Mouse (Mus musculus): Measurements from ENCODE around the gene Nrbp1. TPM values are rescaled to one million over a fixed set of nuclear protein-coding genes. Genes with fewer than 3 reads are reported as not detected.

The Nrbp1 gene
- total and polyA plus RNA-seq, 3 experiments, result 34.5 to 41.5 (median 36.6) TPM

- no peak overlapping the region for H3K4me3 ChIP-seq (replicated peaks in 1 of 3; ENCODE audit: low read depth in 2 of 3, low read length in 2 of 3, poor library complexity in 1 of 3)
- TF ChIP-seq RAD21 (IDR thresholded peaks at IDR 0.05; ENCODE audit: low read depth, low read length) (no peak), GABPA (IDR thresholded peaks at IDR 0.05; ENCODE audit: insufficient replicate concordance, low read depth, low read length) (no peak), TCF12 (IDR thresholded peaks at IDR 0.05; ENCODE audit: low read depth, low read length) (no peak), NRF1 (IDR thresholded peaks at IDR 0.05; ENCODE audit: low read depth, low read length) (no peak), UBTF (IDR thresholded peaks at IDR 0.05; ENCODE audit: low read depth, low read length) (no peak)
- dilution Hi-C loops (cut with MboI; ENCODE audit: extremely low pct_ligation_motif_present, extremely low pct_unique_long_range_greater_than_20kb, low sequenced_read_pairs), result no loop called here
- H3K4me2 ChIP-seq (ENCODE audit: insufficient read depth, low read depth, poor library complexity, severe bottlenecking), result no peak overlapping the region
- no peaks in the 10 kb centered on the region for H3K27me3 ChIP-seq (replicated peaks)
- H3K9me3 ChIP-seq (replicated peaks; ENCODE audit: low read length), result peaks cover 4% of the 10 kb centered on the region
- peaks cover 35 to 74% of the 10 kb centered on the region in 2 experiments for H3K36me3 ChIP-seq (replicated peaks in 1 of 2; ENCODE audit: control insufficient read depth in 1 of 2, insufficient read depth in 1 of 2, low read length in 1 of 2)
- H3K4me1 ChIP-seq (ENCODE audit: control insufficient read depth in 1 of 2, insufficient read depth in 2 of 2), result no peaks in the 10 kb centered on the region
- H3K9ac ChIP-seq (ENCODE audit: insufficient read depth, low read depth), result no peak overlapping the region
- no peak for DNase-seq (ENCODE audit: extremely low read depth)
- H3K79me2 ChIP-seq (replicated peaks; ENCODE audit: control insufficient read depth, extremely low read depth, insufficient read depth, poor library complexity, severe bottlenecking), result no peaks in the 10 kb centered on the region
- H3K27ac ChIP-seq (ENCODE audit: insufficient read depth, low read depth), result no peak overlapping the region
- in situ Hi-C loops (cut with MboI; ENCODE audit: low pct_ligation_motif_present, low pct_unique_long_range_greater_than_20kb, low sequenced_read_pairs), result no loop called here
Measured at GRCm38 (mm10) chr5:31267686-31268085, 27.0 kb downstream of the Nrbp1 start.

GRCm38 (mm10) chr5:31273018-31273417 lies 32.4 kb downstream of the Nrbp1 start:
- dilution Hi-C loops (cut with MboI; ENCODE audit: extremely low pct_ligation_motif_present, extremely low pct_unique_long_range_greater_than_20kb, low sequenced_read_pairs) (no loop called here), in situ Hi-C loops (cut with MboI; ENCODE audit: low pct_ligation_motif_present, low pct_unique_long_range_greater_than_20kb, low sequenced_read_pairs) (no loop called here)
- no peak for DNase-seq (ENCODE audit: extremely low read depth)
- no peaks in the 10 kb centered on the region for H3K27me3 ChIP-seq (replicated peaks)
- H3K79me2 ChIP-seq (replicated peaks; ENCODE audit: control insufficient read depth, extremely low read depth, insufficient read depth, poor library complexity, severe bottlenecking), result no peaks in the 10 kb centered on the region
- peaks cover 15 to 52% of the 10 kb centered on the region in 2 experiments for H3K36me3 ChIP-seq (replicated peaks in 1 of 2; ENCODE audit: control insufficient read depth in 1 of 2, insufficient read depth in 1 of 2, low read length in 1 of 2)
- no peak overlapping the region for H3K4me2 ChIP-seq (ENCODE audit: insufficient read depth, low read depth, poor library complexity, severe bottlenecking)
- H3K4me1 ChIP-seq (ENCODE audit: control insufficient read depth in 1 of 2, insufficient read depth in 2 of 2), result no peaks in the 10 kb centered on the region
- H3K4me3 ChIP-seq (replicated peaks in 1 of 3; ENCODE audit: low read depth in 2 of 3, low read length in 2 of 3, poor library complexity in 1 of 3), result no peak overlapping the region
- TF ChIP-seq RCOR1 (conservative IDR thresholded peaks at IDR 0.05; ENCODE audit: low read depth, low read length) (no peak), ETS1 (conservative IDR thresholded peaks at IDR 0.05; ENCODE audit: low read depth, low read length) (no peak), POLR2A (IDR thresholded peaks at IDR 0.05; ENCODE audit: low read depth, low read length) (no peak)
- H3K9me3 ChIP-seq (replicated peaks; ENCODE audit: low read length), result peaks cover 4% of the 10 kb centered on the region
- H3K9ac ChIP-seq (ENCODE audit: insufficient read depth, low read depth), result no peak overlapping the region
- H3K27ac ChIP-seq (ENCODE audit: insufficient read depth, low read depth), result no peak overlapping the region

- H3K4me2 ChIP-seq (ENCODE audit: insufficient read depth, low read depth, poor library complexity, severe bottlenecking), result no peak overlapping the region
- DNase-seq (ENCODE audit: extremely low read depth), result no peak
- no peaks in the 10 kb centered on the region for H3K79me2 ChIP-seq (replicated peaks; ENCODE audit: control insufficient read depth, extremely low read depth, insufficient read depth, poor library complexity, severe bottlenecking)
- in situ Hi-C loops (cut with MboI; ENCODE audit: low pct_ligation_motif_present, low pct_unique_long_range_greater_than_20kb, low sequenced_read_pairs) (no loop called here), dilution Hi-C loops (cut with MboI; ENCODE audit: extremely low pct_ligation_motif_present, extremely low pct_unique_long_range_greater_than_20kb, low sequenced_read_pairs) (no loop called here)
- no peaks in the 10 kb centered on the region for H3K4me1 ChIP-seq (ENCODE audit: control insufficient read depth in 1 of 2, insufficient read depth in 2 of 2)
- no peak overlapping the region for H3K27ac ChIP-seq (ENCODE audit: insufficient read depth, low read depth)
- no peak overlapping the region for H3K9ac ChIP-seq (ENCODE audit: insufficient read depth, low read depth)
- no peaks in the 10 kb centered on the region for H3K27me3 ChIP-seq (replicated peaks)
- peaks cover 31 to 67% of the 10 kb centered on the region in 2 experiments for H3K36me3 ChIP-seq (replicated peaks in 1 of 2; ENCODE audit: control insufficient read depth in 1 of 2, insufficient read depth in 1 of 2, low read length in 1 of 2)
- no peak overlapping the region for H3K4me3 ChIP-seq (replicated peaks in 1 of 3; ENCODE audit: low read depth in 2 of 3, low read length in 2 of 3, poor library complexity in 1 of 3)
- TF ChIP-seq HCFC1 (IDR thresholded peaks at IDR 0.05; ENCODE audit: low read depth, low read length) (no peak), USF2 (conservative IDR thresholded peaks at IDR 0.05; ENCODE audit: low read depth, low read length) (no peak), TCF12 (IDR thresholded peaks at IDR 0.05; ENCODE audit: low read depth, low read length) (no peak), SIN3A (IDR thresholded peaks at IDR 0.05; ENCODE audit: low read length) (no peak), ZC3H11A (IDR thresholded peaks at IDR 0.05; ENCODE audit: low read depth, low read length) (no peak), RCOR1 (conservative IDR thresholded peaks at IDR 0.05; ENCODE audit: low read depth, low read length) (no peak), MAX (IDR thresholded peaks at IDR 0.05; ENCODE audit: low read length) (no peak), MXI1 (IDR thresholded peaks at IDR 0.05; ENCODE audit: low read depth, low read length) (no peak), ZMIZ1 (IDR thresholded peaks at IDR 0.05; ENCODE audit: low read depth, low read length) (no peak), NELFE (IDR thresholded peaks at IDR 0.05; ENCODE audit: low read depth, low read length) (no peak), PAX5 (IDR thresholded peaks at IDR 0.05; ENCODE audit: low read length) (no peak), CHD2 (IDR thresholded peaks at IDR 0.05; ENCODE audit: low read length) (no peak), UBTF (IDR thresholded peaks at IDR 0.05; ENCODE audit: low read depth, low read length) (no peak)
- H3K9me3 ChIP-seq (replicated peaks; ENCODE audit: low read length), result no peaks in the 10 kb centered on the region
Measured at GRCm38 (mm10) chr5:31279245-31279988, 38.8 kb downstream of the Nrbp1 start.
